ENCODE assay signal across 12 mouse cellular contexts in genomic region chr4:107807796-107808195, GRCm38 (mm10). TPM values are rescaled to one million over a fixed set of nuclear protein-coding genes. Genes with fewer than 3 reads are reported as not detected.
DNase-seq lines count a peak whose midpoint lies in the region; ATAC-seq lines count a peak whose summit lies in the region.
"Had no signal": no experiment of that assay in that cellular context is flagged by ENCODE, and none has a peak within 500 bp of the region (broad histone marks: within the 10 kb centered on the region; RNA-seq: fewer than 3 reads in every experiment).

No protein-coding gene starts in this region.

- peaks cover 3% of the 10 kb centered on the region; the same call in 1 of the 2 replicates for H3K27me3 ChIP-seq in hindbrain, embryonic 10.5 days (ENCODE audit: insufficient read depth, poor library complexity, severe bottlenecking)
- 0 out of 2 replicates have a peak, but pooled peaks cover 10% of the 10 kb centered on the region for H3K27me3 ChIP-seq in hindbrain, embryonic 12.5 days
- no peaks in the 10 kb centered on the region for H3K27me3 ChIP-seq in megakaryocyte, embryonic 14.5 days (replicated peaks)
- H3K27me3 ChIP-seq: intestine, embryonic 15.5 days had no signal

- H3K9me3 ChIP-seq in hindbrain, embryonic 10.5 days: no peaks in the 10 kb centered on the region
- H3K9me3 ChIP-seq in hindbrain, embryonic 12.5 days (replicated peaks): no peaks in the 10 kb centered on the region
- H3K9me3 ChIP-seq in megakaryocyte, embryonic 14.5 days: no peaks in the 10 kb centered on the region
- H3K9me3 ChIP-seq: embryonic facial prominence, embryonic 12.5 days; heart, embryonic 13.5 days; intestine, embryonic 15.5 days; limb, embryonic 15.5 days had no signal

- no peak overlapping the region for H3K9ac ChIP-seq in hindbrain, embryonic 12.5 days
- H3K9ac ChIP-seq: embryonic facial prominence, embryonic 12.5 days; heart, embryonic 13.5 days; intestine, embryonic 15.5 days; limb, embryonic 15.5 days had no signal

- peaks cover 64% of the 10 kb centered on the region for H3K4me1 ChIP-seq in hindbrain, embryonic 10.5 days (replicated peaks)
- peaks cover 55% of the 10 kb centered on the region for H3K4me1 ChIP-seq in hindbrain, embryonic 12.5 days
- peaks cover 96% of the 10 kb centered on the region for H3K4me1 ChIP-seq in megakaryocyte, embryonic 14.5 days

- no peak for ATAC-seq in hindbrain, embryonic 12.5 days (ENCODE audit: low FRiP score)
- ATAC-seq: intestine, embryonic 15.5 days had no signal

- DNase-seq in hindbrain, embryonic 10.5 days (ENCODE audit: low spot score): no peak
- peak; percentile 61 for DNase-seq in 416B (ENCODE audit: low read depth)
- peak; percentile 30 for DNase-seq in T-cell, adult 2 months (ENCODE audit: low spot score)
- DNase-seq in frontal cortex, postnatal 14 days (ENCODE audit: low spot score in 2 of 2): no peak
- no peak for DNase-seq in heart, postnatal 4 days
- no peak for DNase-seq in ovary, postnatal 36 days (ENCODE audit: low spot score)

- H3K27ac ChIP-seq in hindbrain, embryonic 10.5 days: peak overlapping the region; percentile 42; the same call in 1 of the 2 replicates
- H3K27ac ChIP-seq in hindbrain, embryonic 12.5 days: no peak overlapping the region
- H3K27ac ChIP-seq: embryonic facial prominence, embryonic 12.5 days; heart, embryonic 13.5 days; intestine, embryonic 15.5 days; limb, embryonic 15.5 days had no signal

- H3K4me2 ChIP-seq in hindbrain, embryonic 12.5 days (replicated peaks): no peak overlapping the region
- H3K4me2 ChIP-seq: embryonic facial prominence, embryonic 12.5 days; heart, embryonic 13.5 days; intestine, embryonic 15.5 days; limb, embryonic 15.5 days had no signal

- peaks cover 63% of the 10 kb centered on the region for H3K36me3 ChIP-seq in hindbrain, embryonic 10.5 days
- H3K36me3 ChIP-seq in hindbrain, embryonic 12.5 days: peaks cover 45% of the 10 kb centered on the region
- peaks cover 81% of the 10 kb centered on the region for H3K36me3 ChIP-seq in megakaryocyte, embryonic 14.5 days (replicated peaks; ENCODE audit: low read length)
- H3K36me3 ChIP-seq: heart, embryonic 13.5 days; intestine, embryonic 15.5 days; limb, embryonic 15.5 days had no signal

- WGBS in hindbrain, embryonic 10.5 days: 68% methylated on average over 4 of the region's 4 CpGs
- WGBS in hindbrain, embryonic 12.5 days: 81% methylated on average over 4 of the region's 4 CpGs

- H3K4me3 ChIP-seq in hindbrain, embryonic 10.5 days: no peak overlapping the region
- H3K4me3 ChIP-seq in hindbrain, embryonic 12.5 days: no peak overlapping the region
- peak overlapping the region; percentile 64 for H3K4me3 ChIP-seq in megakaryocyte, embryonic 14.5 days (replicated peaks)
- H3K4me3 ChIP-seq: embryonic facial prominence, embryonic 12.5 days; heart, embryonic 13.5 days; intestine, embryonic 15.5 days; limb, embryonic 15.5 days had no signal

RNA-seq across cellular contexts. Expression of gene Lrp8, which starts 5.7 kb away (rescaled TPM):
- 10.0 and 13.9 TPM in 2 replicates for polyA plus RNA-seq in hindbrain, embryonic 10.5 days (2016; fragmentation: Nextera tagmentation; extraction: Ambion mirVana)
- 46.7 and 52.6 TPM in 2 replicates for polyA plus RNA-seq in hindbrain, embryonic 12.5 days (2016; fragmentation: Nextera tagmentation; extraction: Ambion mirVana)
- polyA plus RNA-seq in megakaryocyte, embryonic 14.5 days (2012; ENCODE audit: insufficient read depth, low replicate concordance): 14.7 and 29.4 TPM in 2 replicates
- 1 to 10 TPM; 1.7 to 1.8 TPM for total RNA-seq in heart, postnatal 4 days (2021)

Comparison
In these comparisons a context has a peak if more than half of its experiments do, and no peak if none do; other contexts are left out.
1. DNase-seq: peak in 416B (single experiment) and T-cell, adult 2 months (single experiment); none in hindbrain, embryonic 10.5 days (single experiment), frontal cortex, postnatal 14 days (0 of 2), heart, postnatal 4 days (single experiment) and ovary, postnatal 36 days (single experiment).